Mouse (Mus musculus): Measurements from ENCODE around the gene Flnb. TPM values are rescaled to one million over a fixed set of nuclear protein-coding genes. Genes with fewer than 3 reads are reported as not detected.

Flnb gene
- polyA plus RNA-seq, 1 experiment from 2014 or later = 32.4 TPM

DNA sequence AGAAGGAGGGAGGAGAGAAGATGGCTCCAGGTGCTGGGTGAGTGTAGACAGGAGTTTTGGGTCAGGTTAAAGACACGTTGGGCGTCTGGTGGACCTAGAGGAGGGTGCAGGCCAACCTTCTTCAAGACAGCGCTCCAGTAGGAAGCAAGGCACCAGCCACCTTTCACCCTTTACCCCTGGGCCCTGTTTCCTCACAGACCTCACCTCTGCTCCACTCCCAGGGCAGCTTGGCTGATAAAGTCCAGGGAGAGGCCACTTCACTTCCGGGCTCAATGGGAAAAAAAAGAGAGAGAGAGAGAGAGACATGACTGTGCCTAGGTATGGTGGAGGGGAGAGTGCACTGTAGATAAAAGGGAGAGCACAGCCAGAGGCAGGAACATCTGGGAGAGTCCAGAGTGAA lies 10.0 kb upstream of the Flnb start:
- Histone ChIP-seq H3K27me3 (no peaks in the 10 kb centered on the region), H3K9me3 (replicated peaks) (no peaks in the 10 kb centered on the region), H3K4me1 (no peaks in the 10 kb centered on the region), H3K4me2 (replicated peaks) (no peak overlapping the region), H3K4me3 (no peak overlapping the region), H3K9ac (no peak overlapping the region), H3K36me3 (no peaks in the 10 kb centered on the region), H3K27ac (no peak overlapping the region)
- WGBS = 76% methylated on average over 4 of the region's 4 CpGs
- no peak for ATAC-seq (ENCODE audit: low FRiP score)

DNA sequence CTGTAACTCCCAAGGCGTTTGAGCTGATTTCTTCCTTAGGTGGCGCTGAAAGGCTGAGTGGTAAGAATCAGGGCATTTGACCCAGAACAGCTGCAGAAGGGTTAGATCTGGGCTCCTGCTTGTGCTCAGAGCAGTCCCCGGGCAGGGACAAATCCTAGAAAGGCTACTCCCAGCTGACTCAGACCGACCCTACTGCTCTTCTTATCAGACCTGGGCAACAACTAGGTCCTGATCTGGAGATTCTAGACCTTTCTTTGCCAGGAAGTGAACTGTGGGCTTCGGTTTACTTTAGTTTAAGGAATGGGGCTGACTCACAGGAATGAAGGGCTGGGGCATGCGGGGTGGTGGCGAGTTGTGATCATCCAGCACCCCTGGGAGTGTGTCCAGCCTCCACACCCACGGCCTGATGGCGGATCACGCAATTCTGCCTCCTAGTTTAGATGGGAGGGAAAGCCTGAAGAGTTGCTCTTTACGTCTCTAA lies 9.2 kb upstream of the Flnb start:
- Histone ChIP-seq H3K36me3 (no peaks in the 10 kb centered on the region), H3K4me2 (replicated peaks) (no peak overlapping the region), H3K4me3 (no peak overlapping the region), H3K4me1 (no peaks in the 10 kb centered on the region), H3K9me3 (replicated peaks) (no peaks in the 10 kb centered on the region), H3K27ac (no peak overlapping the region), H3K9ac (no peak overlapping the region), H3K27me3 (no peaks in the 10 kb centered on the region)
- WGBS = 73% methylated on average over 11 of the region's 11 CpGs
- ATAC-seq (ENCODE audit: low FRiP score) = no peak

- Histone ChIP-seq H3K4me1 (no peaks in the 10 kb centered on the region), H3K27ac (no peak overlapping the region), H3K27me3 (no peaks in the 10 kb centered on the region), H3K9ac (no peak overlapping the region), H3K4me2 (replicated peaks) (no peak overlapping the region), H3K9me3 (replicated peaks) (no peaks in the 10 kb centered on the region), H3K4me3 (no peak overlapping the region), H3K36me3 (no peaks in the 10 kb centered on the region)
- 86% methylated on average over 12 of the region's 12 CpGs for WGBS
- ATAC-seq (ENCODE audit: low FRiP score) = no peak
Observed at GRCm38 (mm10) chr14:7809043-7809955, 8.5 kb upstream of the Flnb start.

- WGBS = 1% methylated on average over 36 of the region's 36 CpGs
- Histone ChIP-seq H3K36me3 (no peaks in the 10 kb centered on the region), H3K9ac (peak overlapping the region; percentile 74), H3K9me3 (replicated peaks) (no peaks in the 10 kb centered on the region), H3K27me3 (0 out of 2 replicates have a peak, but pooled peaks cover 3% of the 10 kb centered on the region), H3K4me1 (peaks cover 28% of the 10 kb centered on the region), H3K27ac (peak overlapping the region; percentile 64; the same call in 1 of the 2 replicates), H3K4me3 (peak overlapping the region; percentile 60), H3K4me2 (replicated peaks) (peak overlapping the region; percentile 85)
- peak; percentile 59 for ATAC-seq (ENCODE audit: low FRiP score)
Observed at GRCm38 (mm10) chr14:7818463-7819121, 835 bp downstream of the Flnb start.

DNA sequence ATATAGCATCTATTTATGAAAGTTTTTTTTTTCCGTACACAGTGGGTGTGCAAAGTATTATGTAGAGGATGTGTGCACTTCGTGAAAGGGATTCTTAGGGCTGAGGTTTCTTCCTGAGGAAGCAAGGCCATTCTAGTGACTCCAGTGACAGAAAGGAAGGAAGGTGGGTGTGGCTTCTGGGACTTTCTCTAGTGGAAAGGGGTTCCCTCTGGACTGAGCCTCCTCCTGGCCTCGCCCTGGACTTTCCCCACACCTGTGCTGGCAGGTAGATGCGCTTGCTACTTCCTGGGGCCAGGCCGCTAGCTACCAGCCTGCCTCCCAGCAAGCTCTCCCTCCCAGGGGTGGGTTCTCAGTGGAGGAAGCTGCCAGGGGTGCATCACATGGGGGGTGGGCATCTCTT lies 1.7 kb downstream of the Flnb start:
- Histone ChIP-seq H3K4me1 (peaks cover 28% of the 10 kb centered on the region), H3K9me3 (replicated peaks) (no peaks in the 10 kb centered on the region), H3K27ac (no peak overlapping the region), H3K4me3 (peak overlapping the region; percentile 60), H3K27me3 (0 out of 2 replicates have a peak, but pooled peaks cover 3% of the 10 kb centered on the region), H3K9ac (peak overlapping the region; percentile 74), H3K36me3 (no peaks in the 10 kb centered on the region), H3K4me2 (replicated peaks) (peak overlapping the region; percentile 85)
- WGBS = 79% methylated on average over 5 of the region's 5 CpGs
- no peak for ATAC-seq (ENCODE audit: low FRiP score)

DNA sequence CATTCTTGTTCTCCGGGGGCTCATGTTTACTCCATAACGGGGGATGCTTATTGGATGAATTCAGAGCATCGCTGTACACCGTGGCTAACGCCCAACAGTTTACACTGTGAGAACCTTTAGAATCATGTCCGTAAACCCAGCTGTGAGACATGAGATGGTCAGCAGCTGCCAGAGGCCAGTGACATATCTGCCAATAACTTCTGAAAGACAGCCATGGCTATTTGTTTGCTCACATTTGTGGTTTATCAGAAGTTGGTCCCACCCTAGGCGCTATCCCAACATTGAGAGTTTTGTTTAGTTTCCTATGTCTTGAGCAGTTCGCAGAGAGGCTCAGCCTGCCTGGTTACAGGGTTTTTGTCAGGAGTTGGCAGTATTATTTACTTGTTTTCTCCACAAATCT lies 3.6 kb downstream of the Flnb start:
- peak overlapping the region; percentile 85; the same call in 1 of the 2 replicates for H3K4me2 ChIP-seq (replicated peaks)
- 65% methylated on average over 8 of the region's 8 CpGs for WGBS

GRCm38 (mm10) chr14:7822693-7823092 lies 4.9 kb downstream of the Flnb start:
- 50% methylated on average over 7 of the region's 7 CpGs for WGBS
- no peaks in the 10 kb centered on the region for H3K9me3 ChIP-seq (replicated peaks)
- no peak for ATAC-seq (ENCODE audit: low FRiP score)
- no peak overlapping the region for H3K4me3 ChIP-seq
- 0 out of 2 replicates have a peak overlapping the region, but pooled peaks have one; percentile 31 for H3K27ac ChIP-seq
- peaks cover 51% of the 10 kb centered on the region for H3K4me1 ChIP-seq
- no peaks in the 10 kb centered on the region for H3K36me3 ChIP-seq
- 0 out of 2 replicates have a peak, but pooled peaks cover 3% of the 10 kb centered on the region for H3K27me3 ChIP-seq
- no peak overlapping the region for H3K4me2 ChIP-seq (replicated peaks)
- no peak overlapping the region for H3K9ac ChIP-seq

More for the DNA sequence above, 3.6 kb downstream of the Flnb start:
- H3K36me3 ChIP-seq = no peaks in the 10 kb centered on the region
- peaks cover 45% of the 10 kb centered on the region for H3K4me1 ChIP-seq
- no peak overlapping the region for H3K9ac ChIP-seq
- H3K27ac ChIP-seq = no peak overlapping the region
- no peaks in the 10 kb centered on the region for H3K9me3 ChIP-seq (replicated peaks)
- H3K4me3 ChIP-seq = no peak overlapping the region
- ATAC-seq (ENCODE audit: low FRiP score) = no peak
- 0 out of 2 replicates have a peak, but pooled peaks cover 3% of the 10 kb centered on the region for H3K27me3 ChIP-seq

DNA sequence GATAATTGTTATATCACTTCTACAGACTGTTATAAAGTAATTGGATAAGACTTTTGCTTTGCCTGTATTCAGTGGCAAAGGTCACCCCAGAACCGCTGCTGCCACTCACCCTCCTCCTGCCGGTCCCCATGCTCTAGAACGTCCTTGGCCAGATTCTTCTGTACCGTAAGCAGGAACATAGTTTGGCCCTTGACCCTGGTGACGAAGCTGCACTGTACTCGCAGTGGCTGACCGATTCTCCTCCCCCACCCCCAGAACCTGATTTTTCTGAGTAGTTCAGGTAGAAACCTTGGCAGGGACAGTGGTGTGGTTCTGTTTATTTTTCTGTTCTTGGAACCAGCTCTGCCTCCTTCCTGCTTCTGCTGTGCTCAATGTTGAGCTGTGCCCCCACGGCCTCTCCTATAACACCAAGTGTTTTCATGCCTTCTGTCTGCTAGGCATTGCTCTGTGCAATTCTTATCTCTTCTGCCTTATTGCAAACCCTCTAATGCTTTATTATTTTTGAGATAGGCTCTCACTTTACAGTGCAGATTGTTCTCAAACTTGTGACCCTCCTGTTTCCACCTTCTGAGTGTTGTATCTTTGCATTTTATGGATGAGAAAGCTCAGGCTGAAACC lies 7.0 kb downstream of the Flnb start:
- H3K4me2 ChIP-seq (replicated peaks) = no peak overlapping the region
- no peaks in the 10 kb centered on the region for H3K27me3 ChIP-seq
- peaks cover 40% of the 10 kb centered on the region for H3K4me1 ChIP-seq
- no peak overlapping the region for H3K27ac ChIP-seq
- no peak overlapping the region for H3K4me3 ChIP-seq
- no peaks in the 10 kb centered on the region for H3K36me3 ChIP-seq
- no peak overlapping the region for H3K9ac ChIP-seq
- H3K9me3 ChIP-seq (replicated peaks) = no peaks in the 10 kb centered on the region
- ATAC-seq (ENCODE audit: low FRiP score) = no peak
- WGBS = 75% methylated on average over 8 of the region's 8 CpGs

DNA sequence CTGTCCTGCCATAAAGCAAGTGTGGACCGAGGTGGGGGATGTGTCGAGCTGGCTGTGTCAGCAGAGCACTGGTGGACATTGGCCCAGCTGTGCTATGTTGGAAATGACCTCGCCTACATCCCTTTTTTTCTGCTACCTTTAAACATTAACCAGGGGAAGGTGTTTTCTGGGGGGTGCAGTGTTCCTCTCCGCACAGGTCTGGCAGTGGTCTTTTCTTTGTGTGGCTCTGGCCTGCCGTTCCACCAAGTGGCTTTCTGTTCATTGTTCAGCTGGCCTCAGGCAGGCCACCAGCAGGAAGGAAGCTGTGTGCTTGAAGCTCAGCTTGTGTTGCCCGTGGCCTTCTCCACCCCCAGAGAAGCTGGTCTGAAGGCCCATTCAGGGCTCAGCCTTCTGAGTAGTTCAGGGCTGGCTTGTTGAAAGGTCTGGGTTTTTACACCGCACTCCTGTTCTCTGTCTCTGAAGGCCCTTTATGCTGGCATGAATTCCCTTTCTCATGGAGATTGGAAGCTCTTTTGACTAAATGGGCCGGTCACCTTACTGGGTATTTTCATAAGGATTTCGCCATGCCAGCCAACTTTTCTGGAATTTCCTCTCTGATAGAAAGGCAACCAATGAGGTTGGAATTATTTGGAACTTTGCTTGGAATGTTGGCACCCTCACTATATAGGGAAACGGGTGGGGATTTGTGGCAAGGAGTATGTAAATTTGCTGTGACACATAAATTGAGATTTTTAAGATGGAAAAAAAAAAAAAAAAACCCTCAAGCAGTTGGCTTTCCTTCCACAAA lies 8.6 kb downstream of the Flnb start:
- Histone ChIP-seq H3K27me3 (no peaks in the 10 kb centered on the region), H3K36me3 (no peaks in the 10 kb centered on the region), H3K27ac (peak overlapping the region; percentile 68), H3K4me2 (replicated peaks) (0 out of 2 replicates have a peak overlapping the region, but pooled peaks have one; percentile 8), H3K4me1 (peaks cover 25% of the 10 kb centered on the region), H3K9ac (peak overlapping the region; percentile 19; the same call in 1 of the 2 replicates), H3K9me3 (replicated peaks) (no peaks in the 10 kb centered on the region), H3K4me3 (no peak overlapping the region)
- 25% methylated on average over 10 of the region's 10 CpGs for WGBS
- ATAC-seq (ENCODE audit: low FRiP score) = 0 out of 2 replicates have a peak, but pooled peaks have one; percentile 40

DNA sequence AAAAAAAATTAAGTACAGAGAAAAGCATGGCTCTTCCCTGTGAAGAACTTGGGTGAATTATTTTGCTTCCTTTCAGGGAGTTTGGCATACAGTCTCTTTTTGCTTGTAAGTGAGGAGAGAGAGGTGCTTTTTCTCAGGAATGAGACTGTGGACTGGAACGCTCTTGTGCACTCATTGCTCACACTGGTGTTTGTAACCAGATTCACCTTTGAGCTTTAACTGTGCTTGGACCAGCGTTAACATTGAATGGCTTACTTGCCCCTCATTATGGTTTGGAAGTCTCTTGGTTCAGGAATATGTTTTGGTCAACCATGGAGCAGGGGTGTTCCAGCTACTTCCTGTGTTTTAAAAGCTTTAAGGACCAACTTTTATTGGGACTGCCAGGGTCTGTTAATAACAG lies 11.4 kb downstream of the Flnb start:
- H3K9ac ChIP-seq = no peak overlapping the region
- H3K27me3 ChIP-seq = no peaks in the 10 kb centered on the region
- H3K27ac ChIP-seq = no peak overlapping the region
- no peak overlapping the region for H3K4me2 ChIP-seq (replicated peaks)
- H3K9me3 ChIP-seq (replicated peaks) = no peaks in the 10 kb centered on the region
- H3K36me3 ChIP-seq = no peaks in the 10 kb centered on the region
- ATAC-seq (ENCODE audit: low FRiP score) = no peak
- no peak overlapping the region for H3K4me3 ChIP-seq
- peaks cover 23% of the 10 kb centered on the region for H3K4me1 ChIP-seq
- 93% methylated on average over 2 of the region's 2 CpGs for WGBS

GRCm38 (mm10) chr14:7831770-7832439 lies 14.1 kb downstream of the Flnb start:
- H3K9me3 ChIP-seq (replicated peaks) = no peaks in the 10 kb centered on the region
- WGBS = 73% methylated on average over 1 of the region's 1 CpGs
- H3K27me3 ChIP-seq = no peaks in the 10 kb centered on the region
- ATAC-seq (ENCODE audit: low FRiP score) = no peak
- H3K4me2 ChIP-seq (replicated peaks) = no peak overlapping the region
- no peak overlapping the region for H3K9ac ChIP-seq
- H3K27ac ChIP-seq = no peak overlapping the region
- no peaks in the 10 kb centered on the region for H3K36me3 ChIP-seq
- H3K4me1 ChIP-seq = peaks cover 1% of the 10 kb centered on the region; the same call in 1 of the 2 replicates
- H3K4me3 ChIP-seq = no peak overlapping the region

Data from hindbrain, embryonic 12.5 days (tissue).